Mouse (Mus musculus): ENCODE data around the gene Plin2. TPM values are rescaled to one million over a fixed set of nuclear protein-coding genes. Genes with fewer than 3 reads are reported as not detected.
"Not testable (repeated sequence)": the region's sequence is repeated elsewhere in the genome, so short reads cannot be mapped to it uniquely, and the experiment has no call there.

Gene Plin2
- polyA plus RNA-seq, 1 experiment from 2014 or later = 75.0 TPM

- 92% methylated on average over 12 of the region's 12 CpGs for WGBS
- no peak overlapping the region for H3K9ac ChIP-seq
- H3K27me3 ChIP-seq = no peaks in the 10 kb centered on the region
- H3K36me3 ChIP-seq = peaks cover 64% of the 10 kb centered on the region
- no peak overlapping the region for H3K4me3 ChIP-seq
- no peak overlapping the region for H3K27ac ChIP-seq
- no peak for ATAC-seq (ENCODE audit: insufficient number of reproducible peaks, low FRiP score, low TSS enrichment, low read depth)
- H3K9me3 ChIP-seq = no peaks in the 10 kb centered on the region
- H3K4me2 ChIP-seq = no peak overlapping the region
- no peaks in the 10 kb centered on the region for H3K4me1 ChIP-seq
Observed at GRCm38 (mm10) chr4:86657176-86657575, 12.7 kb downstream of the Plin2 start.

- not testable (repeated sequence) for H3K9me3 ChIP-seq; H3K4me3 ChIP-seq; H3K4me1 ChIP-seq; H3K27me3 ChIP-seq; H3K4me2 ChIP-seq; H3K27ac ChIP-seq; H3K9ac ChIP-seq; ATAC-seq (ENCODE audit: insufficient number of reproducible peaks, low FRiP score, low TSS enrichment, low read depth)
- peaks cover 58% of the 10 kb centered on the region for H3K36me3 ChIP-seq
- WGBS = 90% methylated on average over 8 of the region's 8 CpGs
Observed at GRCm38 (mm10) chr4:86656410-86656809, 13.4 kb downstream of the Plin2 start.

- no peak for ATAC-seq (ENCODE audit: insufficient number of reproducible peaks, low FRiP score, low TSS enrichment, low read depth)
- H3K9me3 ChIP-seq = no peaks in the 10 kb centered on the region
- H3K27me3 ChIP-seq = no peaks in the 10 kb centered on the region
- no peak overlapping the region for H3K4me2 ChIP-seq
- H3K36me3 ChIP-seq = peaks cover 15% of the 10 kb centered on the region
- no peak overlapping the region for H3K4me3 ChIP-seq
- no peak overlapping the region for H3K27ac ChIP-seq
- 69% methylated on average over 10 of the region's 10 CpGs for WGBS
- H3K9ac ChIP-seq = no peak overlapping the region
- no peaks in the 10 kb centered on the region for H3K4me1 ChIP-seq
Observed at GRCm38 (mm10) chr4:86651686-86652384, 18.0 kb downstream of the Plin2 start.

GRCm38 (mm10) chr4:86648394-86648793 is 21.5 kb downstream of the Plin2 start:
- H3K4me2 ChIP-seq; H3K9me3 ChIP-seq; H3K4me3 ChIP-seq; H3K27ac ChIP-seq; H3K36me3 ChIP-seq; ATAC-seq (ENCODE audit: insufficient number of reproducible peaks, low FRiP score, low TSS enrichment, low read depth); H3K9ac ChIP-seq; H3K27me3 ChIP-seq; H3K4me1 ChIP-seq: not testable (repeated sequence)
- 91% methylated on average over 10 of the region's 13 CpGs for WGBS

- not testable (repeated sequence) for H3K4me2 ChIP-seq; H3K36me3 ChIP-seq; H3K27ac ChIP-seq; H3K9ac ChIP-seq; ATAC-seq (ENCODE audit: insufficient number of reproducible peaks, low FRiP score, low TSS enrichment, low read depth); H3K4me1 ChIP-seq; H3K27me3 ChIP-seq; H3K4me3 ChIP-seq; H3K9me3 ChIP-seq
- WGBS = 90% methylated on average over 9 of the region's 9 CpGs
Observed at GRCm38 (mm10) chr4:86637561-86637960, 32.3 kb downstream of the Plin2 start.

- not testable (repeated sequence) for H3K9me3 ChIP-seq; H3K9ac ChIP-seq; H3K27me3 ChIP-seq; H3K4me1 ChIP-seq; H3K4me2 ChIP-seq; ATAC-seq (ENCODE audit: insufficient number of reproducible peaks, low FRiP score, low TSS enrichment, low read depth); H3K36me3 ChIP-seq; H3K4me3 ChIP-seq; H3K27ac ChIP-seq
Observed at GRCm38 (mm10) chr4:86634873-86635272, 35.0 kb downstream of the Plin2 start.

- H3K9me3 ChIP-seq; H3K36me3 ChIP-seq; H3K9ac ChIP-seq; H3K27ac ChIP-seq; H3K4me1 ChIP-seq; ATAC-seq (ENCODE audit: insufficient number of reproducible peaks, low FRiP score, low TSS enrichment, low read depth); H3K4me2 ChIP-seq; H3K4me3 ChIP-seq; H3K27me3 ChIP-seq: not testable (repeated sequence)
Observed at GRCm38 (mm10) chr4:86634312-86634711, 35.5 kb downstream of the Plin2 start.

- not testable (repeated sequence) for H3K4me1 ChIP-seq; H3K4me3 ChIP-seq; ATAC-seq (ENCODE audit: insufficient number of reproducible peaks, low FRiP score, low TSS enrichment, low read depth); H3K4me2 ChIP-seq; H3K36me3 ChIP-seq; H3K27me3 ChIP-seq; H3K9me3 ChIP-seq; H3K9ac ChIP-seq; H3K27ac ChIP-seq
- WGBS = 51% methylated on average over 5 of the region's 5 CpGs
Observed at GRCm38 (mm10) chr4:86632556-86632955, 37.3 kb downstream of the Plin2 start.

- no peak overlapping the region for H3K27ac ChIP-seq
- H3K27me3 ChIP-seq = no peaks in the 10 kb centered on the region
- WGBS = 19% methylated on average over 4 of the region's 4 CpGs
- no peaks in the 10 kb centered on the region for H3K4me1 ChIP-seq
- no peaks in the 10 kb centered on the region for H3K36me3 ChIP-seq
- no peak overlapping the region for H3K4me2 ChIP-seq
- no peak for ATAC-seq (ENCODE audit: insufficient number of reproducible peaks, low FRiP score, low TSS enrichment, low read depth)
- H3K4me3 ChIP-seq = no peak overlapping the region
- no peak overlapping the region for H3K9ac ChIP-seq
- no peaks in the 10 kb centered on the region for H3K9me3 ChIP-seq
Observed at GRCm38 (mm10) chr4:86631831-86632230, 38.0 kb downstream of the Plin2 start.

- 87% methylated on average over 7 of the region's 7 CpGs for WGBS
- H3K4me3 ChIP-seq; H3K9me3 ChIP-seq; ATAC-seq (ENCODE audit: insufficient number of reproducible peaks, low FRiP score, low TSS enrichment, low read depth); H3K4me2 ChIP-seq; H3K36me3 ChIP-seq; H3K4me1 ChIP-seq; H3K27me3 ChIP-seq; H3K9ac ChIP-seq; H3K27ac ChIP-seq: not testable (repeated sequence)
Observed at GRCm38 (mm10) chr4:86626496-86626895, 43.4 kb downstream of the Plin2 start.

GRCm38 (mm10) chr4:86625463-86625862 is 44.4 kb downstream of the Plin2 start:
- no peaks in the 10 kb centered on the region for H3K27me3 ChIP-seq
- H3K4me1 ChIP-seq = no peaks in the 10 kb centered on the region
- no peak overlapping the region for H3K4me2 ChIP-seq
- H3K9ac ChIP-seq = no peak overlapping the region
- H3K36me3 ChIP-seq = no peaks in the 10 kb centered on the region
- ATAC-seq (ENCODE audit: insufficient number of reproducible peaks, low FRiP score, low TSS enrichment, low read depth) = no peak
- H3K27ac ChIP-seq = no peak overlapping the region
- 71% methylated on average over 5 of the region's 5 CpGs for WGBS
- no peaks in the 10 kb centered on the region for H3K9me3 ChIP-seq
- H3K4me3 ChIP-seq = no peak overlapping the region

- not testable (repeated sequence) for H3K27me3 ChIP-seq; H3K9me3 ChIP-seq; H3K36me3 ChIP-seq; H3K4me3 ChIP-seq; H3K9ac ChIP-seq; ATAC-seq (ENCODE audit: insufficient number of reproducible peaks, low FRiP score, low TSS enrichment, low read depth); H3K27ac ChIP-seq; H3K4me2 ChIP-seq; H3K4me1 ChIP-seq
- WGBS = 94% methylated on average over 1 of the region's 1 CpGs
Observed at GRCm38 (mm10) chr4:86622532-86622931, 47.3 kb downstream of the Plin2 start.

GRCm38 (mm10) chr4:86622116-86622515 is 47.7 kb downstream of the Plin2 start:
- ATAC-seq (ENCODE audit: insufficient number of reproducible peaks, low FRiP score, low TSS enrichment, low read depth) = no peak
- no peaks in the 10 kb centered on the region for H3K36me3 ChIP-seq
- H3K9ac ChIP-seq = no peak overlapping the region
- no peaks in the 10 kb centered on the region for H3K9me3 ChIP-seq
- H3K27ac ChIP-seq = no peak overlapping the region
- WGBS = 50% methylated on average over 3 of the region's 3 CpGs
- H3K27me3 ChIP-seq = no peaks in the 10 kb centered on the region
- no peaks in the 10 kb centered on the region for H3K4me1 ChIP-seq
- no peak overlapping the region for H3K4me3 ChIP-seq
- H3K4me2 ChIP-seq = no peak overlapping the region

All from limb, embryonic 15.5 days (tissue).